Mouse (Mus musculus) kidney, adult 8-10 months (tissue): ENCODE measurements around the gene Ehd3.
"Not testable (repeated sequence)": the region's sequence is repeated elsewhere in the genome, so short reads cannot be mapped to it uniquely, and the experiment has no call there.

Experiments
- DNase-seq, 2 experiments: peaks; one replicate each; pipeline ENCODE4 v3.0.0; 2022

The Ehd3 gene

DNA sequence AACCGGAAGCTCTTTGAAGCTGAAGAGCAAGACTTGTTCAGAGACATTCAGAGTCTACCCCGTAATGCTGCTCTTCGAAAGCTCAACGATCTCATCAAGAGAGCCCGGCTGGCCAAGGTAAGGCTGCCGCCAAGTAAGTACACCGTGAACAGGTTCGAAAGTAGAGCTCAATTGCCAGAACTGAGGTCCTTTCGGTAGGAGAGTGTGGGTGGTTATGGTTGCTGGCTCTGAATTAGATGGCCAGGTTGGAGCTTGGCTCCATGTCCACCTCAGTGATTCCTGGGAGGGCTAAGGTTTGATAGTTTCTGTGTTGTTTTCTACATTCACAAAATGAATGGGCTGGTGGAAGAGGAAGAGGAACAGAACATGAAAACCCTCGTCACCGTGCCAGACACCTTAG lies 23.5 kb downstream of the Ehd3 start:
- no peak for DNase-seq

DNA sequence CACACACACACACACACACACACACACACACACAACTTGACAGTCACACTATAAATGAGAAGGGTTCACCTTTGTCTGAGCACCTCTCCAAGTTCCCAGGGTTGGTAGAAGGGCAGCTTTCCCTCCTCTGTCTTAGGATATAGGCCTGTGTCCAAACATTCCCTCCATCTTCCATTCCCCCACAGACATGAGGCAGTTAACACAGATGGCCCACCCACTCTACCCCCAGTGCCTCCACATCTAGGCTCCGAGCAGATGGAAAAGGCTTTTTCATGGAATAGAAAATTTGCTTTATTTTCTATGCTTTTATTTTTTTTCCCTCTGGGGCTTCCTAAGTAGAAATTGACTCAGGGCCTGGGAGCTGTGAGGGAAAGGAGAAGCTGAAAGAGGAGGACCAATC lies 26.6 kb downstream of the Ehd3 start:
- DNase-seq = no peak

GRCm38 (mm10) chr17:73831427-73831826 lies 27.5 kb downstream of the Ehd3 start:
- DNase-seq = no peak

- no peak for DNase-seq
These were observed 29.0 kb downstream of the Ehd3 start for GRCm38 (mm10) chr17:73832901-73833300.

- no peak for DNase-seq
These were observed 29.5 kb downstream of the Ehd3 start for GRCm38 (mm10) chr17:73833474-73833873.

DNA sequence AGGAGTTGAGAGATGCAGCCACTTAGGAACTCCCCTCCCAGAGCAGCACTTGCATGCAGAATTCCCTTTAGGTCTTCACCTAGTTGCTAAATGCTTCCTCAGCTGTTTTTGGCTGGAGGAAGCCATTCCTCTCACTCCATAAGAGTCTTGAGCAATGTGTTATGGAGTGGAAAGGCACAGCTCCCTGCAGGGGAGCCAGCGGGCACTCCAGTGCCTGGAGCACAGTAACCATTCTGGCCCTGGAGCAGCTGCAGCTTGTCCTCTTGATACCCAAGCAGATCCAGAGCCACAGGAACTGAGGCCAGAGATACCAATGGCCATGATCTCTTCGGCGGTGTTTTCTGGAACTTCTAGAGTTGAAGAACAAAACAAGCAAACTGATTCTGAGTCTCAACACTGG lies 32.7 kb downstream of the Ehd3 start:
- DNase-seq = no peak

- DNase-seq = no peak
These were observed 33.3 kb downstream of the Ehd3 start for GRCm38 (mm10) chr17:73837244-73837643.

DNA sequence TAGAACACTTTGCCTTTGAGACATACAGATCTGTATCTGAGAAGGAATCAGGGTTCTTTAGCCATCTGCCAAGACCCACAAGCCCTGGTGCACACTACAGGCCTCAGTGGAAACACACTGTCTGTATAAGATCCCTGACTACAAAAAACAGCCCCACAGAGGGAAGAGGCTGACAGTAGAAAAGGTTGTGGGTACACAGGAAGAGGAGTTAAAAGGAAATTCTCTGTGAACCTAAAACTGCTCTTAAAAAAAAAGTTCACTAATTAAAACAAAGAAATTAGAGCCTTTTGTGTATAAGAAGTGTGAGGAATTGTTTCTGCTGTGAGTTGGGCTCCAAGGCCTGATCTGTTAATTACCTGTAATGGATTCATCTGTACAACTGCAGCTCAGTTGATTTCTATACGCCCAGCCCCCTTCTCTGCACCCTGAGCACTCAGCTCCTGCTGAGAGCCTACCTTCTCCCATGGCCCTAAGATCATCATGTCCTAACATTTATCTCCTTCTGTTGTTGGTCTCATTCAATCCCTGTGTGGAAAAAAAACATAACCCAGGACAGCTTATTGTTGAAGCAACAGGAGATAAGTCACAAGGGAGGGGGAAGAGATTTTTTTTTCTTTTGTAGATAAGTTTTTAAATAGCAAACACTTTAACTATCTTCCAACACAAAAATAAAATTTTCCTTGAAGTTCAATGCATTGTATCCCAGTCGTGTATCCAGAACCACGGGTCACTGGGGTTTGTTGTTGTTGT lies 35.3 kb downstream of the Ehd3 start:
- DNase-seq = no peak

DNA sequence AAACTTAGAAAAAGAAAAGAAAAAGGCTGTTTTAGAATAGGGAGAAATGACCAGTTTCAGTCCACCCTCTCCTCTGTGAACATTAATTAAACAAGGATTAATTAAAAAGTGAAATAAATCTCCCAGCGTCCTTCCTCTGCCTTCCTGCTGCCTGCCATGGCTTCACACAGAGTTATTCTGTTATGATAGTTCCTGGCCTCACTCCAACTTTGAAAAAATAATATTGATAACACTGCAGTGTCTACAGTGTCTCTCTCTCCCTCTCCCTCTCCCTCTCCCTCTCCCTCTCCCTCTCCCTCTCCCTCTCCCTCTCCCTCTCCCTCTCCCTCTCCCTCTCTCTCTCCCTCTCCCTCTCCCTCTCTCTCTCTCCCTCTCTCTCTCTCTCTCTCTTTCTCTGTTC lies 35.9 kb downstream of the Ehd3 start:
- DNase-seq = not testable (repeated sequence)

- no peak for DNase-seq
These were observed 39.0 kb downstream of the Ehd3 start for GRCm38 (mm10) chr17:73842963-73843362.

DNA sequence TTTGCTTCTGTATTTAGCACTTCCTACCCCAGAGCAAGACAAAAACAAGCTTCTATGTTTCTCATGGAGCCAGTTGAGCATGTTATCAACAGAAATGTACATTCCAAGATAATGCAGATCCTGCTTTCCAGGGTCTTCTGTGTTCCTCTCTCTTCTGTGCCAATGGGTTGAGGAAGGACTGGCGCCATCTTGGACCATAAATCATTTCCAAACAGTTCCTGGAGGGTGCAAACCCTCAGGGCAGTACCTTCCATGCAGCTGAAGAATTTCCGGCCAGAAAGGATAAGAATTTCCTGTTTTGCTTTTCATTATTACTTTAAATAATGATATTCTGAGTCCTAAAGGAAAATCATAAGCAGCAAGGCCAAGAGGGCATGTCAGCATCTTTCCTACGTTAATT lies 41.7 kb downstream of the Ehd3 start:
- peak in 1 of 2 experiments; percentile 29 for DNase-seq

DNA sequence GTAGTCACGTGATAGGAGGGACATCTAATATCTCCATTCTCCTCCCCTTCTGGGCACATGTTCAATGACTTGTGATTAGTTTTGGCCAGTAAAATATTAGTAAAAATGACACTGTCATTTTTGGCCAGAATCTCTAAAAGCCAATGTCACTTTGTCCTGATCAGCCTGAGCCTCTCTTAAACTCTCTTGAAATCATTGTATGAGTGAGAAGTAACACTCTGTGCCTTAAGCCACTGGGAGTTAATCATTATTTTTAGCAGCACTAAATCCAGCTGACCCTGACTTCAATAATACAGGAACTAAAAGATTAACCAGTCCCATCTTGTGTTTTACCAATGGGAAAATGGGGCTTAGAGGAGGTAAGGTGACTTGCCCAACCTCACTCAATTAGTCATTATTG lies 43.5 kb downstream of the Ehd3 start:
- DNase-seq = peak in 1 of 2 experiments; percentile 9

- peak; percentile 25 to 38 for DNase-seq
These were observed 49.1 kb downstream of the Ehd3 start for GRCm38 (mm10) chr17:73853041-73853440.

- no peak for DNase-seq
These were observed 49.8 kb downstream of the Ehd3 start for GRCm38 (mm10) chr17:73853717-73854116.

DNA sequence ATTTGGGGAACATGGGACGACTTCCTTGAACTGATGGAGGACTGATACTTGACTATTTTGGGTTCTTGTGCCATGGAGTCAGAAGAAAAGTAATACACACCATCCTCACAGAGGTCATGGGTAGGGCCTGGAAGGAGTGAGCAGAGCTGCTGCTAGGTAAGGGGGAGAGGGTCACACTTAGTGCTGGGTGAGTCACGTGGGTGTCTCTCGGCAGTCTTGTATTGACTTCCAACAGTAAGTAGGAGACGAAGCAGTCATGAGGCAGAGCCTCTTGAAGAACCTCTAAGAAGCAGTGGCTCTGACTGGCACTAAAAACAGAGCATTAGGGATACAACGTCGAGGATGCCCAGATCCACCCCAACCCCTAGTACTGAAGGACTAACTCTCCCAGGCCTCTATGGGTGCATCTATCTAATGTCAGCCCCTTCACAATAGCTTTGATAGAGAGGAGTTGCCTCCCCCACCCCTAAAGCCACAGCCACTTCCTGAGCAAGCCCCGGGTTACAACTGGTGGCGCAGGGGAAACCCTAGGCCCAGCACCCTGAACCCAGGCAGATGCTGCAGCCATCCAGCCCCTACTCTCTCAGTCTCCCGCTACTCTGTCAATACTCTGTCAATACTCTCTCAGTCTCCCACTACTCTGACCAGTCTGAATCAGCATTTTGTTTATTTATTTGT lies 65.2 kb downstream of the Ehd3 start:
- DNase-seq = no peak

DNA sequence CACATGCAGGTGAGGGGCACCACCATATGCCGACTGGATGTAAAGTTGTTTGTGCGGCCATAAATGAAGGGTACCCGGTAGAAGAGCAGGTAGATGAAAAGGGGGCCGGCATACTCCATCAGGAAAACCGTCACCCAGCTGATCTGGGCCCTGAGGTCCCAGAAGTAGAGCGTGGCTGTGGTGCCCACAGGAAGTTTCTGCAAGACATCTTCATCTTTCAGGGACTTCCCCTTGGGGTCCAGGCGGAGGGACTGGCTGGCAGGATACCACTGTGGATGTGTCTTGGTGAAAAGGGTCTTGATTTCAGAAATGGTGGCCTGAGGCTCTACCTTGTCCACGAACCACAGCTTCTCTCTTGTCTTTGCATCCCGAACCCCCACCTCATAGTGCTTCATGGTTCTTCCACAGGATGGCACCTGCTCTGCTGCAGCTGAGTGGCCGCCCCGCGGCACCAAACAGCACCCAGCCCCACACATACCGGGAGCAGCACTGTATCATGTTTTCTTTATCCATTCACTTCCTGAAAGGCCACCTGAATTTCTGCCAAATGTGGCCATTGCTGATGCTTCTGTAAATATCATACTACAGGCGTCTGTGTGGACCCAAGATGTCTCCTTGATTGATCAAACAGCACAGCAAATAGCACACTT lies 67.1 kb downstream of the Ehd3 start:
- no peak for DNase-seq

GRCm38 (mm10) chr17:73875268-73875667 lies 71.3 kb downstream of the Ehd3 start:
- DNase-seq = no peak

DNA sequence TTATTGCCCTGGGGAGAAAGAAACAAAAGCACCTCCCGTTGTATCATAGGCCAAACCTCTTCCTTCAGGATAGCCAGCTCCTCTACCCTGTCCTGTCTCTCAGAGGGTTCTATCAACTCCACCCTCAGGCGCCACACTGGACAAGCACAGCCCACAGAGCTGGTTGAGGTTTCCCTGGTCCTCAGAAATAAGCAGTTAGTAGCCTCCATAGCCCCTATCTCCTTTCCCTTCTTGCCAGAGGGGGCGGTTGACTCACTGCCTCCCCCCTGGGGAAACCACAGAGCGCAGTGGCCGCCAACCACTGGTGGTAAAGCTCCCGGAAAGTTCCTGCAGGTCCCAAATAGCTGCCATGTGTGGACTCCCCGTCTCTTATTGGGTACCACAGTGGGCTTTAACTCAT lies 71.7 kb downstream of the Ehd3 start:
- DNase-seq = no peak

- DNase-seq = no peak
These were observed 75.5 kb downstream of the Ehd3 start for GRCm38 (mm10) chr17:73879262-73879916.

DNA sequence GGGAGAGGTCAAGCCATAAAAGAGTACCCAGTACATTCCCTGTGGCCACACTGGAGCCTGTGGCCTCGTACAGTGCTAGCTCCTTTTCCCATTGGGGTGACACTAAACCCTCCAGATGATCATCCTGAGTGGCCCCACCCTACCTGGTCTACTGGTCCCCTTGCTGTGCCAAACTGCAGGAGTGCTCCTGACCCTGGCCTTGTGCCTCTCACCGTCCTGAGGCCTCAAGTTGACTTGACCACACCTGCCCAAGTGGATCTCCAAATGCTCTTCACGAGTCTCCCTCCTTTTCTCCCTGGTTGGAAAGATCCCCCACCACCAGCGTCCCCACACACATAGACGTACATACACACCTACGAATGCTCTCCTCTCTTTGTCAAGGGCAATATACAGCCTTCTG lies 76.4 kb downstream of the Ehd3 start:
- no peak for DNase-seq

GRCm38 (mm10) chr17:73881295-73881694 lies 77.4 kb downstream of the Ehd3 start:
- peak; percentile 29 to 39 for DNase-seq
